Mouse (Mus musculus) kidney, embryonic 15.5 days (tissue): Measurements from ENCODE around the gene Gldc. TPM values are rescaled to one million over a fixed set of nuclear protein-coding genes. Genes with fewer than 3 reads are reported as not detected.

Experiments used
- ATAC-seq: fragments of 200-750 bp; cut with Nextera tagmentation; replicated peaks from 2 replicates; pipeline ENCODE4 v1.8.0; 2017; ENCODE audit warnings: moderate TSS enrichment; ENCODE audit not compliant: low FRiP score
- H3K27ac ChIP-seq: fragments of 300-500 bp; sonication (generic); 2 replicates; pipeline ENCODE4 v1.5.1; 2015; ENCODE audit warnings: mild to moderate bottlenecking, inconsistent platforms
- H3K27me3 ChIP-seq: fragments of 300-500 bp; sonication (generic); 2 replicates; pipeline ENCODE4 v1.6.1; 2015; ENCODE audit warnings: inconsistent platforms
- H3K36me3 ChIP-seq: fragments of 300-500 bp; sonication (generic); 2 replicates; pipeline ENCODE4 v1.6.1; 2015; ENCODE audit warnings: inconsistent platforms
- H3K4me1 ChIP-seq: fragments of 300-500 bp; sonication (generic); 2 replicates; pipeline ENCODE4 v1.6.1; 2015; ENCODE audit warnings: inconsistent platforms
- H3K4me2 ChIP-seq: fragments of 300-500 bp; sonication (generic); 2 replicates; pipeline ENCODE4 v1.6.1; 2015; ENCODE audit warnings: moderate library complexity, mild to moderate bottlenecking, inconsistent platforms
- H3K4me3 ChIP-seq: fragments of 300-500 bp; sonication (generic); replicated peaks from 2 replicates; pipeline ENCODE4 v1.5.1; 2015; ENCODE audit warnings: mild to moderate bottlenecking, inconsistent platforms
- H3K9ac ChIP-seq: fragments of 300-500 bp; sonication (generic); 2 replicates; pipeline ENCODE4 v1.6.1; 2015; ENCODE audit warnings: mild to moderate bottlenecking, inconsistent platforms
- H3K9me3 ChIP-seq: fragments of 300-500 bp; sonication (generic); replicated peaks from 2 replicates; pipeline ENCODE4 v1.6.1; 2016; ENCODE audit warnings: inconsistent platforms
- WGBS: fragments of 180-500 bp; shearing (Covaris S2); methylation state at CpG from one replicate; pipeline ENCODE4 v1.1.7; 2015; ENCODE audit warnings: mixed read lengths; 5-methylcytosine and 5-hydroxymethylcytosine counted together
- polyA plus RNA-seq: library from polyadenylated mRNA; unstranded; fragments of >200 nt; fragmentation: Nextera tagmentation; extraction: Ambion mirVana; gene quantifications from 2 replicates; pipeline ENCODE4 v1.2.1, GENCODE M21; 2015

The Gldc gene
- polyA plus RNA-seq, 1 experiment from 2014 or later, result 11.0 TPM

GRCm38 (mm10) chr19:30187232-30187631 is 12.0 kb upstream of the Gldc start:
- no peaks in the 10 kb centered on the region for H3K36me3 ChIP-seq
- no peak for ATAC-seq
- peaks cover 11% of the 10 kb centered on the region for H3K9me3 ChIP-seq
- no peak overlapping the region for H3K4me3 ChIP-seq
- no peaks in the 10 kb centered on the region for H3K27me3 ChIP-seq
- H3K4me1 ChIP-seq, result no peaks in the 10 kb centered on the region
- no peak overlapping the region for H3K4me2 ChIP-seq
- 96% methylated on average over 2 of the region's 2 CpGs for WGBS
- H3K9ac ChIP-seq, result no peak overlapping the region
- H3K27ac ChIP-seq, result no peak overlapping the region

DNA sequence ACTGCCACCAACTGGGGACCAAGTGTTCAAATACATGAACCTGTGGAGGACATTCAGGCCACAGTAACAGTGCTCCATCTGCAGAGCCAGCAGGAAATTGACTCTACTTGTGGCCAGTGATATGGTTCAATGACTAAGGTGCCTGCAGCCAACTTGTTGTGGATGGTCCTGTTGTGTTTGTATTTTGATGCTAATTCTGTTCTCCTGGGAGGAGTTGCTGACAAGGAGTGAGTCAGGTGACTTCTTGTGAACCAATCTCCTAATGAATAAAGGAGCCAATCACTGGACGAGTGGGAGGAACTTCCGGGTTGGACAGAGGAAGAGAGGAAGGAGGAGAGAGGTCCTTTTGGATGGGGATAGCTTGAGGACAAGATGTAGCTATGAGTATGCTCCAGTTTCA is 10.3 kb upstream of the Gldc start:
- Histone ChIP-seq H3K36me3 (no peaks in the 10 kb centered on the region), H3K27ac (no peak overlapping the region), H3K9me3 (peaks cover 11% of the 10 kb centered on the region), H3K4me1 (no peaks in the 10 kb centered on the region), H3K4me3 (no peak overlapping the region), H3K4me2 (no peak overlapping the region), H3K27me3 (no peaks in the 10 kb centered on the region), H3K9ac (no peak overlapping the region)
- no peak for ATAC-seq
- 78% methylated on average over 2 of the region's 2 CpGs for WGBS

DNA sequence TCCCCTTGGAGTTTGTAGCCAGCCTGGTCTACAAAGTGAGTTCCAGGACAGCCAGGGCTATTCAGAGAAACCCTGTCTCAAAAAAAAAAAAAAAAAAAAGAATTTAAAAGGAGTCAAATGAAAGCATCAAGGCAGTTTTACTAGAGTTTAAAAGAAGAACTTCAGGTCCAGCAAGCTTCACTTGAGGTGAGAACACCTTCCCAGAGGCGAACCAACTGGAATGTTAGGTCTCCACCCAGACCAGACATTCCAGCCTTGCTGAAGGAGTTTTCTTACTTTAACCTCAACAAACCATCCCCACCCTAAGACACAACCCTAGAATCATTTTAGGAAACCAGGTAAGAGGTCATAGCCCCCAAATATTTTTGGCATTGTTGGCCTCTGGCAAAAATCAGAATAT is 4.8 kb upstream of the Gldc start:
- H3K36me3 ChIP-seq, result no peaks in the 10 kb centered on the region
- H3K4me3 ChIP-seq, result no peak overlapping the region
- H3K4me1 ChIP-seq, result peaks cover 5% of the 10 kb centered on the region
- H3K27ac ChIP-seq, result no peak overlapping the region
- no peak for ATAC-seq
- 91% methylated on average over 1 of the region's 1 CpGs for WGBS
- no peak overlapping the region for H3K9ac ChIP-seq
- H3K4me2 ChIP-seq, result no peak overlapping the region
- H3K9me3 ChIP-seq, result no peaks in the 10 kb centered on the region
- H3K27me3 ChIP-seq, result peaks cover 16% of the 10 kb centered on the region

GRCm38 (mm10) chr19:30174074-30174670 is 1.1 kb downstream of the Gldc start:
- WGBS, result 4% methylated on average over 15 of the region's 15 CpGs
- no peak for ATAC-seq
- no peaks in the 10 kb centered on the region for H3K36me3 ChIP-seq
- peaks cover 16% of the 10 kb centered on the region for H3K4me1 ChIP-seq
- 0 out of 2 replicates have a peak overlapping the region, but pooled peaks have one; percentile 57 for H3K9ac ChIP-seq
- H3K27ac ChIP-seq, result no peak overlapping the region
- no peaks in the 10 kb centered on the region for H3K9me3 ChIP-seq
- peak overlapping the region; percentile 100 for H3K4me2 ChIP-seq
- peak overlapping the region; percentile 66 for H3K4me3 ChIP-seq
- peaks cover 37% of the 10 kb centered on the region for H3K27me3 ChIP-seq

- Histone ChIP-seq H3K27ac (no peak overlapping the region), H3K4me2 (no peak overlapping the region), H3K9ac (no peak overlapping the region), H3K4me3 (no peak overlapping the region), H3K36me3 (no peaks in the 10 kb centered on the region), H3K27me3 (peaks cover 32% of the 10 kb centered on the region), H3K4me1 (peaks cover 16% of the 10 kb centered on the region), H3K9me3 (no peaks in the 10 kb centered on the region)
- no peak for ATAC-seq
- WGBS, result 84% methylated on average over 8 of the region's 8 CpGs
These were observed 3.7 kb downstream of the Gldc start for GRCm38 (mm10) chr19:30171346-30172055.

DNA sequence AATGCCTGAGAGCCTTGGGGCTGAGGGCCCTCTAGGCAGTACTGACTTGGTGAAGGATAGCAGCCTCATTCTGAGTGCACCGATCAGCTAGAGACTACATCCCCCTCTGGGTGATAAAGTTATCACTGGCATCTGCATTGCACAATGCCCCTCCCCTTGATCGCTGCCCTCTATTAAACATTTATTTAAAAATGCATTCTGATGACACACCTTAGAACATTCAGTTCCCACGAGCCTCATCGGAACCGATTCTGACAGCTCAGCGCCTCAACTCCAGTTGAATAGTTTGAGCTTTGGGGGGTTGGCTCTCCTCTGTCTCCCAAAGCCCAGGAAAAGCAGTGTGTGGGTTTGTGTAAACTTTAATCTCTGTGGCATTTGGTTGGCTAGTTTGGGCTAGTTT is 4.9 kb downstream of the Gldc start:
- no peak for ATAC-seq
- WGBS, result 94% methylated on average over 6 of the region's 6 CpGs
- Histone ChIP-seq H3K4me3 (no peak overlapping the region), H3K9me3 (no peaks in the 10 kb centered on the region), H3K4me1 (peaks cover 14% of the 10 kb centered on the region), H3K27ac (no peak overlapping the region), H3K36me3 (no peaks in the 10 kb centered on the region), H3K9ac (no peak overlapping the region), H3K4me2 (no peak overlapping the region), H3K27me3 (peaks cover 24% of the 10 kb centered on the region)

DNA sequence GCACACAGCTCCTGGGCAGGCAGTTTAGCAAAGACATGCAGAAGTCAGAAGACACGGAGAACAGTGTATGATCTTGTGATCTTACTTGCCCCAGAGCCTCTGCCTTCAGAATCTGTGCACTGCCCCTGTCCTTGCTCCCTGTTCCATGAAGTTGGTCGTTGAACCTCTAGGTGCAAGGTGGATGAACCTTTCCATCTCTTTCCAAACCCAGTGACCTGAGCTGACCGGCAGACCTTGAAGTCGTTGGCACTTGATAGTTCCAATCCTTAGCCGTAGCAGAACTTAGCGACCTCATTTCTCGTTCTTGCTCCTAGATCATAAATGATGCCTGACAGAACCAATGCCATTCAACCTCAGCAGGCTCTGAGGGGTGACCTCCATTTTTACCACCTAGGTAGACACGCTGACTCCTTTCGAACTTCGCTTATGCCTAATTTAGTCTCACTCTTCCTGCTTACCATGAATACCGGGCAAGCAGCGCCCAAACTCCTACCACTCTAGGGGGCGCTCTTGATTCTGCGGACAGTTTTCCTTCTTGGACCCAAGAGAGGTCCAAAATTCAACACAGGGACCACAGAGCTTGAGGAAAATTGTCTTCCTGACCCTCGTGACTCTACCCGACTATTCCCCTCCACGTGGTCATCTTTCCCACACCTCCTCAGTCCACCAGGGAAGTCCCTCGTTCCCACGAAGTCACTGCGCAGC is 8.3 kb downstream of the Gldc start:
- H3K9ac ChIP-seq, result no peak overlapping the region
- 82% methylated on average over 20 of the region's 20 CpGs for WGBS
- no peak for ATAC-seq

GRCm38 (mm10) chr19:30164228-30164627 is 11.0 kb downstream of the Gldc start:
- Histone ChIP-seq H3K4me1 (no peaks in the 10 kb centered on the region), H3K9me3 (no peaks in the 10 kb centered on the region), H3K4me3 (no peak overlapping the region), H3K27me3 (no peaks in the 10 kb centered on the region), H3K9ac (no peak overlapping the region), H3K27ac (no peak overlapping the region), H3K4me2 (no peak overlapping the region), H3K36me3 (no peaks in the 10 kb centered on the region)
- ATAC-seq, result no peak
- 90% methylated on average over 2 of the region's 2 CpGs for WGBS

More for the DNA sequence above, 8.3 kb downstream of the Gldc start:
- no peak overlapping the region for H3K4me3 ChIP-seq
- H3K36me3 ChIP-seq, result no peaks in the 10 kb centered on the region
- H3K9me3 ChIP-seq, result no peaks in the 10 kb centered on the region
- H3K4me2 ChIP-seq, result no peak overlapping the region
- no peaks in the 10 kb centered on the region for H3K4me1 ChIP-seq
- H3K27me3 ChIP-seq, result no peaks in the 10 kb centered on the region
- no peak overlapping the region for H3K27ac ChIP-seq

- H3K36me3 ChIP-seq, result no peaks in the 10 kb centered on the region
- no peaks in the 10 kb centered on the region for H3K9me3 ChIP-seq
- no peak overlapping the region for H3K4me3 ChIP-seq
- no peak overlapping the region for H3K9ac ChIP-seq
- no peak overlapping the region for H3K27ac ChIP-seq
- WGBS, result 73% methylated on average over 5 of the region's 5 CpGs
- no peaks in the 10 kb centered on the region for H3K27me3 ChIP-seq
- no peak for ATAC-seq
- H3K4me1 ChIP-seq, result no peaks in the 10 kb centered on the region
- H3K4me2 ChIP-seq, result no peak overlapping the region
These were observed 12.4 kb downstream of the Gldc start for GRCm38 (mm10) chr19:30162808-30163207.

DNA sequence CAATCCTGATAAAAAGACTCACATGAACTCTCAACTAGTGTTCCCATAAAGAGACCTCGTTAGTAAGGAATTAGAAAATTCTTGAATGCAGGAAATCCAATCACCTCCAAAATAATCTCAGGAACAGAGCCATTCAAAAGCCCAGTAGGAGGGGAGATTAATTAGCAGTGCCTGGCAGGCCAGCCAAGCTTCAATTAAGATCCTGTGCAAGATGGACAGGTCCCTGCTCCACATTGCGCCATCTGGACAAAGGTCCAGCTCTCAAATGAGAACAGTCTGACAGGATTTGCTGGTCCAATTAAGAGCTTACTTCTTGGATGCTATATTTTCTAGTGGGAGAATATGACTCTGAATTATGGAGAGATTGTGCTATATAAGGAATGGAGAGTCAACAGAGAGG is 15.2 kb downstream of the Gldc start:
- Histone ChIP-seq H3K4me1 (no peaks in the 10 kb centered on the region), H3K4me3 (no peak overlapping the region), H3K4me2 (no peak overlapping the region), H3K36me3 (no peaks in the 10 kb centered on the region), H3K9me3 (no peaks in the 10 kb centered on the region), H3K27me3 (no peaks in the 10 kb centered on the region), H3K27ac (no peak overlapping the region), H3K9ac (no peak overlapping the region)
- no peak for ATAC-seq
- 81% methylated on average over 2 of the region's 2 CpGs for WGBS

DNA sequence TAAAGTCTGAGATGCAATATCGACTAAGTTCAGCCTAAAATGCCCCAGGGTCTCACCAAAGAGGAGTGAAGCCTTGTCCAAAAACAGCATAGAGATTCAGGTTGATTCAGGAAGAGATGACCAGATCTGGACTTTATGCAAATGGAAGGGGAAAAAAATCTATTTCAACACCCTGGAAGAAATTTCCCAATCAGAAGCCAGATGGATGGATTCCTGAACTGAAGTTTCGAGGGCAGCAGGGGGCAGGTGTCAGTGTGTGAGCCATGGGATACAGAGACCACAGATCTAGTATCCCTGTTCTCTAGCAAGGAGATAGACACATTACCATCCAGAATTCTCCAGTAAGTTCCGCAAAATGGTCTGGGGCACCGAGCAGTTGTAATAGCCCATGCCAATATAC is 17.0 kb downstream of the Gldc start:
- Histone ChIP-seq H3K27me3 (no peaks in the 10 kb centered on the region), H3K36me3 (no peaks in the 10 kb centered on the region), H3K4me3 (no peak overlapping the region), H3K9ac (no peak overlapping the region), H3K27ac (no peak overlapping the region), H3K9me3 (no peaks in the 10 kb centered on the region), H3K4me1 (no peaks in the 10 kb centered on the region), H3K4me2 (no peak overlapping the region)
- no peak for ATAC-seq
- 91% methylated on average over 4 of the region's 4 CpGs for WGBS

DNA sequence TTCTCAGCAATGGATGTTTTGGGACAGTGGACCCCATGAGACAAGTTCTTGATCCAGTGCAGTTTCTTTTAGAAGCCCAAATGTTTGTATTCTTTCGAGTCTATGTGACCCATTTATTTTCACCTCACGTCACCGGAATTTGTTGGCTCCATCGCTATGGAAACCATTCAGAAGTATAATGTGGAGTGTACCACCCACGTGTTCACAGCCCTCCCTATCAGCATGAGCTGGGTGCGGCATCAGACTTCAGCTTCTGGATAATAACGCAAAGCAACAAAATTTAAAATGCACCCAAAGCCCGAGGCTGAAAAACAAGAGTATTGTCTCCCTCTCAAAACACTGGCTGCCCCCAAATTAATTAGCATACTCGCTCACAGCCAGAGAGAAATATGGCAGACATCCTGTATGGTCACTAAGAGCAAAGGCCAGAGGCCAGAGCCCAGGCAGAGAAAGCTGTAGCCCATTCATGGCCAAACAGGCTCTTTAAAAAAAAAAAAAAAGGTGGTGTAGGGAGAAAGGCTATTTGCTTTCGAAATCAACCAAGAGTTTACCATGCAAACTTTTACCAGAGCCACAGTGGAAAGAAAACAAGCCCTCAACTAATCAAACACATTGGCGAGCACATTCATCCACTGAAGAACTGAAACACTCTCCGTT is 18.1 kb downstream of the Gldc start:
- H3K4me2 ChIP-seq, result no peak overlapping the region
- 66% methylated on average over 12 of the region's 12 CpGs for WGBS
- H3K36me3 ChIP-seq, result no peaks in the 10 kb centered on the region
- no peaks in the 10 kb centered on the region for H3K27me3 ChIP-seq
- no peaks in the 10 kb centered on the region for H3K9me3 ChIP-seq
- H3K4me1 ChIP-seq, result no peaks in the 10 kb centered on the region
- H3K4me3 ChIP-seq, result no peak overlapping the region
- ATAC-seq, result no peak
- no peak overlapping the region for H3K27ac ChIP-seq
- no peak overlapping the region for H3K9ac ChIP-seq
